Mouse (Mus musculus) stomach, postnatal 0 days (tissue): ENCODE results near the gene Hk2. TPM values are rescaled to one million over a fixed set of nuclear protein-coding genes. Genes with fewer than 3 reads are reported as not detected.

Source experiments
- ATAC-seq: fragments of 200-750 bp; cut with Nextera tagmentation; 2 replicates; pipeline ENCODE4 v1.8.0; 2017; ENCODE audit not compliant: low FRiP score, low TSS enrichment
- DNase-seq: peaks from one replicate; pipeline ENCODE4 v3.0.0-alpha.2; 2016; ENCODE audit warnings: low spot score
- H3K27ac ChIP-seq: fragments of 300-500 bp; sonication (generic); replicated peaks from 2 replicates; pipeline ENCODE4 v1.5.1; 2014; ENCODE audit warnings: mild to moderate bottlenecking, control low read depth
- H3K27me3 ChIP-seq: fragments of 300-500 bp; sonication (generic); 2 replicates; pipeline ENCODE4 v1.6.1; 2014; ENCODE audit warnings: low read length; ENCODE audit not compliant: control insufficient read depth, insufficient read depth
- H3K36me3 ChIP-seq: fragments of 300-500 bp; sonication (generic); 2 replicates; pipeline ENCODE4 v1.6.1; 2014; ENCODE audit warnings: low read length, mixed read lengths; ENCODE audit not compliant: control insufficient read depth, insufficient read depth
- H3K4me1 ChIP-seq: fragments of 300-500 bp; sonication (generic); replicated peaks from 2 replicates; pipeline ENCODE4 v1.6.1; 2014; ENCODE audit warnings: antibody characterized with exemption; ENCODE audit not compliant: control insufficient read depth, insufficient read depth
- H3K4me2 ChIP-seq: fragments of 300-500 bp; sonication (generic); replicated peaks from 2 replicates; pipeline ENCODE4 v1.6.1; 2014; ENCODE audit warnings: low read depth, mild to moderate bottlenecking, control low read depth, moderate library complexity
- H3K4me3 ChIP-seq: fragments of 300-500 bp; sonication (generic); 2 replicates; pipeline ENCODE4 v1.5.1; 2014; ENCODE audit warnings: low read depth, low read length, control low read depth
- H3K9ac ChIP-seq: fragments of 300-500 bp; sonication (generic); 2 replicates; pipeline ENCODE4 v1.6.1; 2014; ENCODE audit warnings: mild to moderate bottlenecking, low read length, control low read depth, mixed read lengths
- H3K9me3 ChIP-seq: fragments of 300-500 bp; sonication (generic); 2 replicates; pipeline ENCODE4 v1.6.1; 2016; ENCODE audit warnings: low read length; ENCODE audit not compliant: control insufficient read depth
- CTCF ChIP-seq: IDR thresholded peaks from 2 replicates; pipeline ENCODE4 v1.5.1; 2016; ENCODE audit warnings: antibody characterized with exemption, low read depth, mild to moderate bottlenecking, moderate library complexity
- EP300 ChIP-seq: optimal IDR thresholded peaks from 2 replicates; pipeline ENCODE3; 2016; ENCODE audit warnings: antibody characterized with exemption
- WGBS: fragments of 180-500 bp; shearing (Covaris S2); extraction: QIAGEN DNeasy Blood & Tissue Kit; methylation state at CpG from one replicate; pipeline ENCODE4 v1.1.7; 2014; 5-methylcytosine and 5-hydroxymethylcytosine counted together
- polyA plus RNA-seq: library from polyadenylated mRNA; unstranded; fragments of >200 nt; fragmentation: Nextera tagmentation; extraction: Ambion mirVana; gene quantifications from 2 replicates; pipeline ENCODE4 v1.2.1, GENCODE M21; 2015

The Hk2 gene
- polyA plus RNA-seq, 1 experiment from 2014 or later, result 8.9 TPM

- H3K27me3 ChIP-seq, result no peaks in the 10 kb centered on the region
- no peak overlapping the region for H3K9ac ChIP-seq
- TF ChIP-seq EP300 (no peak), CTCF (peak; percentile 74)
- H3K27ac ChIP-seq, result no peak overlapping the region
- no peaks in the 10 kb centered on the region for H3K9me3 ChIP-seq
- no peak overlapping the region for H3K4me2 ChIP-seq
- H3K36me3 ChIP-seq, result peaks cover 11% of the 10 kb centered on the region
- H3K4me1 ChIP-seq, result no peaks in the 10 kb centered on the region
- H3K4me3 ChIP-seq, result no peak overlapping the region
- DNase-seq (no peak), ATAC-seq (no peak)
- WGBS, result 78% methylated on average over 7 of the region's 7 CpGs
Observed at GRCm38 (mm10) chr6:82735347-82735746, 38.9 kb downstream of the Hk2 start.

GRCm38 (mm10) chr6:82728635-82729034 is 45.6 kb downstream of the Hk2 start:
- Histone ChIP-seq H3K9ac (no peak overlapping the region), H3K4me2 (no peak overlapping the region), H3K4me1 (no peaks in the 10 kb centered on the region), H3K27ac (no peak overlapping the region), H3K9me3 (no peaks in the 10 kb centered on the region), H3K36me3 (peaks cover 4% of the 10 kb centered on the region; the same call in 1 of the 2 replicates), H3K4me3 (no peak overlapping the region), H3K27me3 (no peaks in the 10 kb centered on the region)
- ATAC-seq, result no peak
- WGBS, result 92% methylated on average over 21 of the region's 21 CpGs
- DNase-seq, result no peak
- TF ChIP-seq CTCF, result no peak
- TF ChIP-seq EP300, result no peak

GRCm38 (mm10) chr6:82727206-82727605 is 47.0 kb downstream of the Hk2 start:
- no peak overlapping the region for H3K27ac ChIP-seq
- H3K9me3 ChIP-seq, result no peaks in the 10 kb centered on the region
- H3K9ac ChIP-seq, result no peak overlapping the region
- WGBS, result 90% methylated on average over 13 of the region's 13 CpGs
- ATAC-seq, result no peak
- no peak for DNase-seq
- no peak overlapping the region for H3K4me2 ChIP-seq
- TF ChIP-seq CTCF, result no peak
- no peaks in the 10 kb centered on the region for H3K4me1 ChIP-seq
- H3K36me3 ChIP-seq, result peaks cover 4% of the 10 kb centered on the region; the same call in 1 of the 2 replicates
- no peak overlapping the region for H3K4me3 ChIP-seq
- no peaks in the 10 kb centered on the region for H3K27me3 ChIP-seq

- Histone ChIP-seq H3K4me3 (no peak overlapping the region), H3K4me1 (no peaks in the 10 kb centered on the region), H3K4me2 (no peak overlapping the region), H3K9me3 (no peaks in the 10 kb centered on the region), H3K27ac (peak overlapping the region; percentile 53), H3K9ac (peak overlapping the region; percentile 31; the same call in 1 of the 2 replicates), H3K36me3 (peaks cover 2% of the 10 kb centered on the region; the same call in 1 of the 2 replicates), H3K27me3 (no peaks in the 10 kb centered on the region)
- DNase-seq (no peak), ATAC-seq (no peak)
- 33% methylated on average over 5 of the region's 5 CpGs for WGBS
- TF ChIP-seq EP300, result no peak
Observed at GRCm38 (mm10) chr6:82723321-82723720, 50.9 kb downstream of the Hk2 start.

- Histone ChIP-seq H3K36me3 (no peaks in the 10 kb centered on the region), H3K4me3 (no peak overlapping the region), H3K4me2 (no peak overlapping the region), H3K9me3 (no peaks in the 10 kb centered on the region), H3K27ac (0 out of 2 replicates have a peak overlapping the region, but pooled peaks have one; percentile 20), H3K4me1 (no peaks in the 10 kb centered on the region), H3K27me3 (no peaks in the 10 kb centered on the region), H3K9ac (no peak overlapping the region)
- no peak for TF ChIP-seq EP300
- TF ChIP-seq CTCF, result no peak
- WGBS, result 45% methylated on average over 4 of the region's 4 CpGs
- ATAC-seq (peak; percentile 37; the same call in 1 of the 2 replicates), DNase-seq (no peak)
Observed at GRCm38 (mm10) chr6:82716126-82716525, 58.1 kb downstream of the Hk2 start.

- Histone ChIP-seq H3K4me2 (no peak overlapping the region), H3K9me3 (no peaks in the 10 kb centered on the region), H3K9ac (no peak overlapping the region), H3K27ac (peak overlapping the region; percentile 74), H3K4me1 (no peaks in the 10 kb centered on the region), H3K27me3 (no peaks in the 10 kb centered on the region), H3K36me3 (no peaks in the 10 kb centered on the region), H3K4me3 (no peak overlapping the region)
- TF ChIP-seq CTCF, result no peak
- no peak for TF ChIP-seq EP300
- ATAC-seq, result peak; percentile 89
- DNase-seq, result peak; percentile 44
- WGBS, result 55% methylated on average over 3 of the region's 3 CpGs
Observed at GRCm38 (mm10) chr6:82715653-82716052, 58.6 kb downstream of the Hk2 start.
